Mouse (Mus musculus): ENCODE results near the gene Disc1.

- no peak for TF ChIP-seq EP300 (IDR thresholded peaks at IDR 0.05)
- peak; percentile 20 for TF ChIP-seq CTCF (IDR thresholded peaks at IDR 0.05)
Observed at GRCm38 (mm10) chr8:125012695-125013627, 41.0 kb upstream of the Disc1 start, which contains the start of gene Tsnax.
